Mouse (Mus musculus) hindbrain, embryonic 16.5 days (tissue): ENCODE measurements around the gene Psmd2. TPM values are rescaled to one million over a fixed set of nuclear protein-coding genes. Genes with fewer than 3 reads are reported as not detected.
"Not testable (repeated sequence)": the region's sequence is repeated elsewhere in the genome, so short reads cannot be mapped to it uniquely, and the experiment has no call there.

Experiments
- ATAC-seq: fragments of 200-750 bp; cut with Nextera tagmentation; 2 replicates; pipeline ENCODE4 v1.8.0; 2017; ENCODE audit warnings: moderate TSS enrichment, moderate library complexity
- H3K27ac ChIP-seq: fragments of 300-500 bp; sonication (generic); 2 replicates; pipeline ENCODE4 v1.5.1; 2014; ENCODE audit warnings: low read depth, mild to moderate bottlenecking, control low read depth, low read length, moderate library complexity
- H3K27me3 ChIP-seq: fragments of 300-500 bp; sonication (generic); replicated peaks from 2 replicates; pipeline ENCODE4 v1.6.1; 2014; ENCODE audit warnings: low read length; ENCODE audit not compliant: control insufficient read depth, insufficient read depth
- H3K36me3 ChIP-seq: fragments of 300-500 bp; sonication (generic); 2 replicates; pipeline ENCODE4 v1.6.1; 2014; ENCODE audit warnings: mild to moderate bottlenecking, low read length, moderate library complexity, mixed read lengths; ENCODE audit not compliant: control insufficient read depth, insufficient read depth
- H3K4me1 ChIP-seq: fragments of 300-500 bp; sonication (generic); 2 replicates; pipeline ENCODE4 v1.6.1; 2014; ENCODE audit warnings: low read depth, low read length; ENCODE audit not compliant: control insufficient read depth, insufficient read depth
- H3K4me2 ChIP-seq: fragments of 300-500 bp; sonication (generic); 2 replicates; pipeline ENCODE4 v1.6.1; 2014; ENCODE audit warnings: mild to moderate bottlenecking, low read length, control low read depth, moderate library complexity
- H3K4me3 ChIP-seq: fragments of 300-500 bp; sonication (generic); 2 replicates; pipeline ENCODE4 v1.5.1; 2014; ENCODE audit warnings: mild to moderate bottlenecking, low read length, control low read depth, moderate library complexity
- H3K9ac ChIP-seq: fragments of 300-500 bp; sonication (generic); 2 replicates; pipeline ENCODE4 v1.6.1; 2014; ENCODE audit warnings: low read depth, mild to moderate bottlenecking, control low read depth, low read length, moderate library complexity
- H3K9me3 ChIP-seq: fragments of 300-500 bp; sonication (generic); 2 replicates; pipeline ENCODE4 v1.6.1; 2014; ENCODE audit warnings: mild to moderate bottlenecking, low read length, moderate library complexity; ENCODE audit not compliant: control insufficient read depth
- WGBS: fragments of 180-500 bp; shearing (Covaris S2); extraction: QIAGEN DNeasy Blood & Tissue Kit; methylation state at CpG from one replicate; pipeline ENCODE4 v1.1.7; 2014; 5-methylcytosine and 5-hydroxymethylcytosine counted together
- polyA plus RNA-seq: library from polyadenylated mRNA; unstranded; fragments of >200 nt; fragmentation: Nextera tagmentation; extraction: Ambion mirVana; gene quantifications from 2 replicates; pipeline ENCODE4 v1.2.1, GENCODE M21; 2015

Psmd2 gene
- polyA plus RNA-seq, 1 experiment from 2014 or later = 372 TPM

DNA sequence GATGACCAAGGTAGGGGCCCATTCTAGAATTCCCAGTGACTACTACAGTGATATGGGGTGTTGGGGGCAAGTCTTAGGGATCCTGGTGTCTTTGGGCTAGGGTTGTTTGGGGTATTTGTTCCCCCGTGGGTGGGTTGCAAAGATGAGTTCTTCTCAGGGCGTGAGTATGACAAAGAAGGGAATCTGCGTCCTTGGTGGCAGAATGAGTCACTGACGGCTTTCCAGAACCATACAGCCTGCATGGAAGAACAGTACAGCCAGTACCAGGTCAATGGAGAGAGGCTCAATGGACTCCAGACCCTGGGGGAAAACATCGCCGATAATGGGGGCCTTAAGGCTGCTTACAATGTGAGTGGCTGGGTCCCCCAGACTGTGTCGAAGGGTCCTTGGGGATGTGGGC is 7.5 kb upstream of the Psmd2 start:
- H3K9ac ChIP-seq = no peak overlapping the region
- peaks cover 3% of the 10 kb centered on the region; the same call in 1 of the 2 replicates for H3K36me3 ChIP-seq
- H3K27me3 ChIP-seq = no peaks in the 10 kb centered on the region
- ATAC-seq = no peak
- WGBS = 87% methylated on average over 7 of the region's 7 CpGs
- H3K4me3 ChIP-seq = no peak overlapping the region
- no peaks in the 10 kb centered on the region; the same call in 1 of the 2 replicates for H3K4me1 ChIP-seq
- no peak overlapping the region for H3K4me2 ChIP-seq
- H3K27ac ChIP-seq = no peak overlapping the region
- H3K9me3 ChIP-seq = no peaks in the 10 kb centered on the region

DNA sequence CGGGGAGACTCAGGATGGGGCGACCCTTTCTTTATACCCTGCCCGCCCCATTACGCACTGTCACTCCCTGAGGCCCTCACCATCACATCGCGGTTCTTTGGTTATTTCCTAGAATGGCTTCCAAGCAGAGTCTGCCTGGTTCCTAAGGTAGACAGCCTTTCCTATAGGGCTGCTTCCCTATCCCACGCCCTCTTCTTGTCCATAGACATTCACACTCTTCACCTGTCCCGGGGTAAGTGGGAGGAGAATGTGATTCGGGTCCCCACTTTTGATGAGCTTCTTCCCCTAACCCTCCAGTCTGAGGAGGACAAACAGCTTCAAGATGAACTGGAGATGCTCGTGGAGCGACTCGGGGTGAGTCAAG is 477 bp downstream of the Psmd2 start:
- Histone ChIP-seq H3K4me1 (peaks cover 16% of the 10 kb centered on the region), H3K27ac (peak overlapping the region; percentile 84), H3K27me3 (no peaks in the 10 kb centered on the region), H3K36me3 (peaks cover 19% of the 10 kb centered on the region), H3K4me3 (peak overlapping the region; percentile 80), H3K9me3 (no peaks in the 10 kb centered on the region), H3K9ac (peak overlapping the region; percentile 90), H3K4me2 (peak overlapping the region; percentile 66)
- WGBS = 12% methylated on average over 12 of the region's 12 CpGs
- no peak for ATAC-seq

DNA sequence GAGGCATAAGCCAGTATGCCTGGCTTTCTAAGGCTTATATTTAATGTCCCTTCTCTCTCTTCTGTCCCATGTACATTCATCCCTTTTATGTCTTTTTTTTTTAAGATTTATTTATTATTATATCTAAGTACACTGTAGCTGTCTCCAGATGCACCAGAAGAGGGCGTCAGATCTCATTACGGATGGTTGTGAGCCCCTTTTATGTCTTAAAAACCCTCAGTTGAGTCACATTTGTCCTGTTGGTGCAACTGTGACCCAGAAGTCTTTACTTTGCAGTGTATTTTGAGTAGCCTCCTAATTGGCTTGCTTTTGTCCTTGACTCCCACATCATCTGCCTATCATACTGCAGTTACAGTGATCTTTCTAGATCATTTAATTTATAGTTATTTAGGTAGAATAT is 1.9 kb downstream of the Psmd2 start:
- Histone ChIP-seq H3K4me1 (peaks cover 16% of the 10 kb centered on the region), H3K27ac (no peak overlapping the region), H3K27me3 (no peaks in the 10 kb centered on the region), H3K9me3 (no peaks in the 10 kb centered on the region), H3K4me3 (no peak overlapping the region), H3K4me2 (peak overlapping the region; percentile 66; the same call in 1 of the 2 replicates), H3K36me3 (peaks cover 26% of the 10 kb centered on the region), H3K9ac (no peak overlapping the region)
- no peak for ATAC-seq
- 48% methylated on average over 2 of the region's 2 CpGs for WGBS

DNA sequence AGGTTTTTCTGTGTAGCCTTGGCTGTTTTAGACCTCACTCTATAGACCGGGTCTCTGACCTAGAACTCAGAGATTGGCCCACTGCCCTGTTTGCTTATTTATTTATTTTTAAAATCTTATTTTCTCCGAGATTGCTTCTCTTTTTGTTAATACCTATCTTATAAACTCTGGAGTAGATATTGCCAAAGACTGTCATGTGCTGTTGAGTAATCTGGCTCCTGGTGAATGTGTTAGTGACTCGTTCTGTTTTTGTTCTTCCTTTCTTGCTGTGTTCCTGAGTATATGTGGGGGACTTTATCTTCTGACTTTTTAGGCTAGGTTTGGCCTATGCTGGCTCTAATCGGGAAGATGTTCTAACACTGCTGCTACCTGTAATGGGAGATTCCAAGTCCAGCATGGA is 6.2 kb downstream of the Psmd2 start:
- no peak for ATAC-seq
- 93% methylated on average over 4 of the region's 4 CpGs for WGBS
- Histone ChIP-seq H3K4me2 (no peak overlapping the region), H3K4me1 (peaks cover 8% of the 10 kb centered on the region), H3K4me3 (no peak overlapping the region), H3K27ac (no peak overlapping the region), H3K9ac (no peak overlapping the region), H3K36me3 (peaks cover 59% of the 10 kb centered on the region), H3K27me3 (no peaks in the 10 kb centered on the region), H3K9me3 (no peaks in the 10 kb centered on the region)

DNA sequence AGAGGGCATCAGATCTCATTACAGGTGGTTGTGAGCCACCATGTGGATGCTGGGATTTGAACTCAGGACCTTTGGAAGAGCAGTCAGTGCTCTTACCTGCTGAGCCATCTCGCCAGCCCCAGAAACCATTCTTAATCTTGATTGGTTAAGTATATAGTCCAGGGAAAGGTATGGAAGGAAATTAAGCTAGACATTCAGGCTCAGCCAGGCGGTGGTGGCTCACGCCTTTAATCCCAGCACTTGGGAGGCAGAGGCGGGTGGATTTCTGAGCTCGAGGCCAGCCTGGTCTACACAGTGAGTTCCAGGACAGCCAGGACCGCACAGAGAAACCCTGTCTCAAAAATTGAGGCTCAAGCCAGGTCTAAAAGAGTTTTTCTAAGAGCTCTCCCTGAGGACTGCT is 16.6 kb downstream of the Psmd2 start, which contains the start of gene Eif4g1:
Eif4g1 (plus strand) TSS at position 301 of the 400 bp plus-strand sequence.
- 91% methylated on average over 3 of the region's 6 CpGs for WGBS
- not testable (repeated sequence) for H3K4me3 ChIP-seq, ATAC-seq

DNA sequence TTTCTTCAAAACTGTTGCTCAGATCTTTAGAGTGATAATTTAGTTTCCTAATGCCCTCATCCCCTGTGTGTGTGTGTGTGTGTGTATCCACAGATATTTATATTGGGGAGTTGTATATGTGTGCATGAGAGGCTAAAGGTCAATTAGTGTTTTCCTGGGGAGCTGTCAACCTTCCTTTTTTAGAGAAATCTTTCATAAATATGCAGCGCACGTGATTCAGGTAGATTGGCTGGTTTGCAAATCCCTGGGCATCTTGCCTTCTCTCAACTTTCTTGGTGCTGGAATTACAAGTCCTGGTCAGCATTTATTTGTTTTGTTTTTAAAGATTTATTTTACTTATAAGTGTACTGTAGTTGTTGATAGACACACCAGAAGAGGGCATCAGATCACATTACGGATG is 18.8 kb downstream of the Psmd2 start:
- ATAC-seq = no peak
- Histone ChIP-seq H3K9me3 (no peaks in the 10 kb centered on the region), H3K27me3 (no peaks in the 10 kb centered on the region), H3K36me3 (peaks cover 4% of the 10 kb centered on the region), H3K27ac (no peak overlapping the region), H3K4me2 (no peak overlapping the region), H3K9ac (no peak overlapping the region), H3K4me1 (peaks cover 17% of the 10 kb centered on the region), H3K4me3 (no peak overlapping the region)
- WGBS = 93% methylated on average over 3 of the region's 3 CpGs

More for the DNA sequence above, 16.6 kb downstream of the Psmd2 start, which contains the start of gene Eif4g1:
- H3K9ac ChIP-seq, H3K9me3 ChIP-seq, H3K36me3 ChIP-seq, H3K4me1 ChIP-seq, H3K4me2 ChIP-seq, H3K27me3 ChIP-seq, H3K27ac ChIP-seq: not testable (repeated sequence)

DNA sequence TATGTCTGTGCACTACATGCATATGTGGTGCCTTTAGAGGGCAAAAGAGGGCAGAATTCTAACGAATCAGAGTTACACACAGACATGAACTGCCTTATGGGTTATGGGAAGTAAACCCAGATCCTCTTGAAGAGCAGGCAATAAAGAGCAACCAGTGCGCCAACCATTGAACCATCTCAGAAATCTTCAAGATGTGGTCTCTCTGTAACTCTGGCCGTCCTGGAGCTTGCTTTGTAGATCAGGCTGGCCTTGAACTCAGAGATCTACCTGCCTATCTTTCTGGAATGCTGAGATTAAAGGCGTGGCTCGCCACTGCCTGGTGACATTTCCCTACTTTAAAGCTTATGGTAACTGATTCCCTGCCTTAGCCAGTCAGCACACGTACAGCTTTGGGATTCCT is 20.4 kb downstream of the Psmd2 start:
- no peak overlapping the region for H3K27ac ChIP-seq
- no peaks in the 10 kb centered on the region for H3K27me3 ChIP-seq
- H3K4me1 ChIP-seq = peaks cover 17% of the 10 kb centered on the region
- peaks cover 15% of the 10 kb centered on the region for H3K36me3 ChIP-seq
- no peak overlapping the region for H3K9ac ChIP-seq
- WGBS = 31% methylated on average over 6 of the region's 6 CpGs
- peak overlapping the region; percentile 96 for H3K4me3 ChIP-seq
- no peak for ATAC-seq
- peak overlapping the region; percentile 92 for H3K4me2 ChIP-seq
- H3K9me3 ChIP-seq = no peaks in the 10 kb centered on the region

DNA sequence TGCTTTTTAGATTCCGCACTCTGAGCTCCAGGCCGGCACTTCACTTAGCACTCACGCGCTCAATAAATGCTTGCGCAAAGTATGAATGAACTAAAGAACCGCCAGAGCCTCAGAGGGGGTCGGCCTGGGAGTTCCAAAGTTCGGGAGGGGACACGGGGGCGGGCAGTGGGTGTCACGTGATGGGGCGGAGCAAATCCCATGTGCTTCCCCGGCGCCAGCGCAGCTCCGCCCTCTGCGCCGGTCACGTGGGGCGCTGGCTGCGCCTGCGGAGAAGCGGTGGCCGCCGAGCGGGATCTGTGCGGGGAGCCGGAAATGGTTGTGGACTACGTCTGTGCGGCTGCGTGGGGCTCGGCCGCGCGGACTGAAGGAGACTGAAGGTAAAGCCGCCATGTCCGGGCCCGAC is 21.0 kb downstream of the Psmd2 start:
- Histone ChIP-seq H3K4me1 (peaks cover 18% of the 10 kb centered on the region), H3K9me3 (no peaks in the 10 kb centered on the region), H3K27ac (peak overlapping the region; percentile 91), H3K9ac (peak overlapping the region; percentile 90), H3K27me3 (no peaks in the 10 kb centered on the region), H3K36me3 (peaks cover 20% of the 10 kb centered on the region), H3K4me2 (peak overlapping the region; percentile 92), H3K4me3 (peak overlapping the region; percentile 96)
- WGBS = under 1% methylated on average over 25 of the region's 38 CpGs
- ATAC-seq = peak; percentile 98

DNA sequence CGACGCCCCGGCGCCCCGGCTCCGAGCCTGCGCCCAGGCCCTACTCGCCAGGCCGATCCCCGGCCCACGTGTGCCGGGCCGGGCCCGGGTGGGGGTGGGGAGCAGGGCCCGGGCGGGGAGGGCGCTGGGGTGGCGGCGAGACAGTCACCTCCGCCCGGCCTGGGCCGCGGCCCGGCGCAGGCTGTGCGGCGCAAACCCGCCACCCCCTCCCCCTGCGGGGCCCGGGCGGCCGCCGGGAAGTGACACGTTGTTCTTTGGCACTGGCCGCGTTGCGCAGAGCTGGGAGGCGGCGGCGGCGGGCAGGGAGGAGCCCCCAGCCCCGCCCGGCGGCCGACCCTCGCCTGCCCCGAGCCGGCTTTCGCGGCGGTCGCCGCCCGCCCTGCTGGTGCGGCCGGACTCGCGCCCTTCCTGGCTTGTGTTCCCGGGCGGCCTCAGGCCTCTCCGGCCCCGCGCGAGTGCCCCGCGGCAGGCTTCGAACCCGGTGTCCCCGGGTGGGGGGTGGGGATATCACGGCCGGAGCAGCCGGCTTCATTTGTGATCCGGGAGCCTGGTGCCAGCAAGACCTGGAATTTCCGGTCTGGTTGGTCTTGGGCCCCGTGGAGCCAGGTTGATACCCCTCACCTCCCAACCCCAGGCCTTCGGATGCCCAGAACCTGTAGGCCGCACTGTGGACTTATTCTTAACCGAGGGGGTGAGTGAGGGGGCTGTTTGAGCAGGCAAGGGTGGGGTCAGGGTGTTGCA is 21.7 kb downstream of the Psmd2 start:
- peaks cover 23% of the 10 kb centered on the region for H3K4me1 ChIP-seq
- ATAC-seq = peak; percentile 85
- WGBS = 0% methylated on average over 25 of the region's 78 CpGs

More for the DNA sequence above, 21.7 kb downstream of the Psmd2 start:
- H3K27ac ChIP-seq = peak overlapping the region; percentile 91
- peak overlapping the region; percentile 90 for H3K9ac ChIP-seq
- peak overlapping the region; percentile 92 for H3K4me2 ChIP-seq
- peaks cover 26% of the 10 kb centered on the region for H3K36me3 ChIP-seq
- peak overlapping the region; percentile 96 for H3K4me3 ChIP-seq
- H3K27me3 ChIP-seq = no peaks in the 10 kb centered on the region
- no peaks in the 10 kb centered on the region for H3K9me3 ChIP-seq
